Mouse (Mus musculus) olfactory bulb, adult 2 months (tissue): ENCODE data around the gene Ckap4.

Experiments used
- CTCF ChIP-seq: fragments of 200-500 bp; IDR thresholded peaks from 2 replicates; pipeline ENCODE4 v1.5.1; 2012; ENCODE audit warnings: low read depth, mild to moderate bottlenecking, low read length, moderate library complexity; ENCODE audit not compliant: insufficient read depth
- POLR2A ChIP-seq: fragments of 200-500 bp; IDR thresholded peaks from 2 replicates; pipeline ENCODE4 v1.6.1; 2012; ENCODE audit warnings: mild to moderate bottlenecking, low read depth, low read length, moderate library complexity; ENCODE audit not compliant: insufficient read depth

DNA sequence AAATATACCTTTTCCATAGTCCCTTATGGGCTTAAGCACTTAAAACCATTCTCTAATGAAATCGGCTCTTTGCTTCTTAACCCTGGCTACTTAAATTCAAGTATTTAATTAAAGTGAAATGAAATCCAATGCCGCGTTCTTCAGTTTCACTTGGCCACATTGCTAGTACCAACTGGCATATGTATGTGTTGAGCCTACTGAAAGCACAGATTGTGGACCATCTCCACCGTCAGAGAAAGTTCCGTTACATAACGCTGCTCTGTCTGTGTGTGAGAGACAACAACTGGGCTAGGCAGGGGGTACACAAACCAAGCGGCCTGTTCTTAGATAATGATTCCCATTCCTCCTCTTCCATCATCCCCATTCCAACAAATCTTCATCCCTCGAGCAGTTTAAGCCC is 30.6 kb upstream of the Ckap4 start:
- TF ChIP-seq POLR2A: no peak
- no peak for TF ChIP-seq CTCF
